14 mouse cellular contexts compared by ENCODE assay signal in the genomic region with DNA sequence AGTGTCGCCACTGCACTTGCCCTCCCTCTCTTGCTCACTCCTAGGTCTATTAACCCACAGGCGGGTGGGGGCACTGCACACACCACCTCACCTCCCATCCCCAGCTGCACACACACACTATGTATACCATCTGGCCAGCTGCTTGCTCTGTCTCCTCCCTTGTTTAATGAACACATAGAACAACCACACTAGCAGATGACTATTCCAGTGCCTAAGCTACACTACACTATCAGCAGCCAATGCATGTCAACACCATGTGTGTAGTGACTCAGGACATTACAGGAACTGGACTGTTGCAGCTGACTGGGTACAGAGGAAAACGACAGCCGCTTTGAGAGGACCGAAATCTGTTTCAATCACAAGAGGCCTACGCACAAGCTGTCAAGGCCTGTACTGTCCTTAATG. TPM values are rescaled to one million over a fixed set of nuclear protein-coding genes. Genes with fewer than 3 reads are reported as not detected.
DNase-seq lines count a peak whose midpoint lies in the region; ATAC-seq and TF ChIP-seq lines count a peak whose summit lies in the region.
"Had no signal": no experiment of that assay in that cellular context is flagged by ENCODE, and none has a peak within 500 bp of the region (broad histone marks: within the 10 kb centered on the region; RNA-seq: fewer than 3 reads in every experiment).

No protein-coding gene starts in this region.

- intact Hi-C loops in heart, postnatal 25 days (cut with DNase I): no loop called here

- no peak overlapping the region for H3K4me2 ChIP-seq in forebrain, embryonic 15.5 days (replicated peaks)
- H3K4me2 ChIP-seq in forebrain, embryonic 16.5 days (ENCODE audit: low read length): no peak overlapping the region
- H3K4me2 ChIP-seq in limb, embryonic 14.5 days (replicated peaks; ENCODE audit: low read depth, low read length, severe bottlenecking): no peak overlapping the region
- H3K4me2 ChIP-seq in midbrain, embryonic 15.5 days: no peak overlapping the region
- H3K4me2 ChIP-seq: limb, embryonic 12.5 days had no signal

- H3K9ac ChIP-seq in forebrain, embryonic 15.5 days (replicated peaks): no peak overlapping the region
- no peak overlapping the region for H3K9ac ChIP-seq in forebrain, embryonic 16.5 days (replicated peaks; ENCODE audit: low read depth, low read length)
- no peak overlapping the region for H3K9ac ChIP-seq in limb, embryonic 14.5 days (ENCODE audit: low read depth, low read length, severe bottlenecking)
- H3K9ac ChIP-seq in midbrain, embryonic 15.5 days: no peak overlapping the region
- H3K9ac ChIP-seq: limb, embryonic 12.5 days had no signal

- 93% methylated on average over 6 of the region's 6 CpGs for WGBS in forebrain, embryonic 15.5 days
- WGBS in forebrain, embryonic 16.5 days: 95% methylated on average over 6 of the region's 6 CpGs
- 93% methylated on average over 6 of the region's 6 CpGs for WGBS in limb, embryonic 14.5 days
- 92% methylated on average over 6 of the region's 6 CpGs for WGBS in limb, embryonic 10.5 days
- 92% methylated on average over 6 of the region's 6 CpGs for WGBS in midbrain, embryonic 15.5 days

- H3K27me3 ChIP-seq in forebrain, embryonic 15.5 days: no peaks in the 10 kb centered on the region
- no peaks in the 10 kb centered on the region for H3K27me3 ChIP-seq in forebrain, embryonic 16.5 days (replicated peaks; ENCODE audit: control insufficient read depth, insufficient read depth, low read length)
- no peaks in the 10 kb centered on the region for H3K27me3 ChIP-seq in limb, embryonic 14.5 days (ENCODE audit: control insufficient read depth, insufficient read depth, low read length)
- H3K27me3 ChIP-seq in limb, embryonic 10.5 days (ENCODE audit: low read depth, poor library complexity, severe bottlenecking): no peaks in the 10 kb centered on the region
- no peaks in the 10 kb centered on the region for H3K27me3 ChIP-seq in midbrain, embryonic 15.5 days (replicated peaks)
- H3K27me3 ChIP-seq: limb, embryonic 12.5 days had no signal

- H3K9me3 ChIP-seq in forebrain, embryonic 15.5 days: no peaks in the 10 kb centered on the region
- H3K9me3 ChIP-seq in forebrain, embryonic 16.5 days (ENCODE audit: control insufficient read depth, low read length): no peaks in the 10 kb centered on the region
- H3K9me3 ChIP-seq in limb, embryonic 14.5 days (ENCODE audit: control insufficient read depth, low read length): no peaks in the 10 kb centered on the region
- H3K9me3 ChIP-seq in limb, embryonic 10.5 days (replicated peaks): no peaks in the 10 kb centered on the region
- no peaks in the 10 kb centered on the region for H3K9me3 ChIP-seq in midbrain, embryonic 15.5 days
- H3K9me3 ChIP-seq: limb, embryonic 12.5 days had no signal

- no peak for DNase-seq in limb, embryonic 14.5 days (ENCODE audit: low spot score)
- DNase-seq in limb, embryonic 10.5 days (ENCODE audit: low spot score): no peak
- peak; percentile 22 for DNase-seq in NIH3T3 (ENCODE audit: low read depth)
- DNase-seq in heart, postnatal 25 days (ENCODE audit: low spot score): no peak
- DNase-seq: cerebellum, adult 18-20 months; kidney, postnatal 10 days had no signal

- 0 out of 2 replicates have a peak, but pooled peaks have one; percentile 38 for ATAC-seq in forebrain, embryonic 15.5 days (replicated peaks)
- no peak for ATAC-seq in forebrain, embryonic 16.5 days
- ATAC-seq in limb, embryonic 14.5 days (ENCODE audit: low FRiP score, low read depth): peak; percentile 16; the same call in 1 of the 2 replicates
- ATAC-seq in megakaryocyte progenitor cell, adult 5-6 weeks (replicated peaks; ENCODE audit: poor library complexity): peak; percentile 68
- no peak for ATAC-seq in midbrain, embryonic 15.5 days (replicated peaks)
- ATAC-seq: CD4-positive, CD25-positive, alpha-beta regulatory T cell, adult 4 months; midbrain, embryonic 16.5 days had no signal

- no peaks in the 10 kb centered on the region for H3K4me1 ChIP-seq in forebrain, embryonic 15.5 days
- H3K4me1 ChIP-seq in forebrain, embryonic 16.5 days (replicated peaks; ENCODE audit: control insufficient read depth, insufficient read depth, low read length): no peaks in the 10 kb centered on the region
- no peaks in the 10 kb centered on the region for H3K4me1 ChIP-seq in limb, embryonic 14.5 days (ENCODE audit: control insufficient read depth, insufficient read depth, low read length)
- no peaks in the 10 kb centered on the region for H3K4me1 ChIP-seq in limb, embryonic 10.5 days
- no peaks in the 10 kb centered on the region for H3K4me1 ChIP-seq in midbrain, embryonic 15.5 days
- H3K4me1 ChIP-seq: limb, embryonic 12.5 days had no signal

- no peak overlapping the region for H3K4me3 ChIP-seq in forebrain, embryonic 15.5 days
- H3K4me3 ChIP-seq in forebrain, embryonic 16.5 days (replicated peaks; ENCODE audit: low read length): no peak overlapping the region
- H3K4me3 ChIP-seq in limb, embryonic 14.5 days (replicated peaks; ENCODE audit: low read length): no peak overlapping the region
- H3K4me3 ChIP-seq in limb, embryonic 10.5 days: no peak overlapping the region
- H3K4me3 ChIP-seq in midbrain, embryonic 15.5 days: no peak overlapping the region
- H3K4me3 ChIP-seq: erythroblast, embryonic 14.5 days; limb, embryonic 12.5 days had no signal

- no peak for TF ChIP-seq POLR2A in limb, embryonic 14.5 days (IDR thresholded peaks at IDR 0.05; ENCODE audit: borderline replicate concordance, extremely low read depth, insufficient read depth, insufficient read length)

- peaks cover 31% of the 10 kb centered on the region for H3K36me3 ChIP-seq in forebrain, embryonic 15.5 days
- H3K36me3 ChIP-seq in forebrain, embryonic 16.5 days (ENCODE audit: control insufficient read depth, insufficient read depth): peaks cover 10% of the 10 kb centered on the region; the same call in 1 of the 2 replicates
- H3K36me3 ChIP-seq in limb, embryonic 14.5 days (ENCODE audit: control insufficient read depth, insufficient read depth, low read length): peaks cover 56% of the 10 kb centered on the region
- peaks cover 77% of the 10 kb centered on the region for H3K36me3 ChIP-seq in limb, embryonic 10.5 days
- peaks cover 3% of the 10 kb centered on the region; the same call in 1 of the 2 replicates for H3K36me3 ChIP-seq in midbrain, embryonic 15.5 days (replicated peaks)

- H3K27ac ChIP-seq in forebrain, embryonic 15.5 days (replicated peaks): no peak overlapping the region
- H3K27ac ChIP-seq in forebrain, embryonic 16.5 days (ENCODE audit: low read length): no peak overlapping the region
- no peak overlapping the region for H3K27ac ChIP-seq in limb, embryonic 14.5 days (replicated peaks; ENCODE audit: low read depth, low read length)
- no peak overlapping the region for H3K27ac ChIP-seq in limb, embryonic 10.5 days
- H3K27ac ChIP-seq in midbrain, embryonic 15.5 days: no peak overlapping the region
- H3K27ac ChIP-seq: limb, embryonic 12.5 days had no signal

RNA-seq across cellular contexts. Expression of a gene that starts 51.9 kb away (rescaled TPM):
- polyA plus RNA-seq in forebrain, embryonic 15.5 days (2015; fragmentation: Nextera tagmentation; extraction: Ambion mirVana): 57.9 and 62.0 TPM in 2 replicates
- polyA plus RNA-seq in forebrain, embryonic 16.5 days (2015; fragmentation: Nextera tagmentation; extraction: Ambion mirVana): 53.2 and 57.7 TPM in 2 replicates
- polyA plus RNA-seq in limb, embryonic 14.5 days (2012; rRNA removed): 46.3 and 51.4 TPM in 2 replicates
- polyA plus RNA-seq in limb, embryonic 14.5 days (2014; fragmentation: Nextera tagmentation; extraction: Ambion mirVana): 93.7 and 104 TPM in 2 replicates
- polyA plus RNA-seq in limb, embryonic 10.5 days (2016; fragmentation: Nextera tagmentation; extraction: Ambion mirVana): 119 and 125 TPM in 2 replicates
- total RNA-seq in megakaryocyte progenitor cell, adult 5-6 weeks (2015): 96.1 and 99.7 TPM in 2 replicates
- total RNA-seq in megakaryocyte progenitor cell, adult 5-6 weeks (2017): 120 and 136 TPM in 2 replicates
- 10 to 100 TPM; 39.8 to 47.1 TPM for total RNA-seq in heart, postnatal 25 days (2021)
- 42.1 and 42.3 TPM in 2 replicates for polyA plus RNA-seq in midbrain, embryonic 15.5 days (2015; fragmentation: Nextera tagmentation; extraction: Ambion mirVana)

Comparison
In these comparisons a context has a peak if more than half of its experiments do, and no peak if none do; other contexts are left out.
1. ATAC-seq: peak in forebrain, embryonic 15.5 days (single experiment), limb, embryonic 14.5 days (single experiment) and megakaryocyte progenitor cell, adult 5-6 weeks (single experiment); none in forebrain, embryonic 16.5 days (single experiment) and midbrain, embryonic 15.5 days (single experiment).